Mouse (Mus musculus): ENCODE data around the gene Cit.

Gene Cit

DNA sequence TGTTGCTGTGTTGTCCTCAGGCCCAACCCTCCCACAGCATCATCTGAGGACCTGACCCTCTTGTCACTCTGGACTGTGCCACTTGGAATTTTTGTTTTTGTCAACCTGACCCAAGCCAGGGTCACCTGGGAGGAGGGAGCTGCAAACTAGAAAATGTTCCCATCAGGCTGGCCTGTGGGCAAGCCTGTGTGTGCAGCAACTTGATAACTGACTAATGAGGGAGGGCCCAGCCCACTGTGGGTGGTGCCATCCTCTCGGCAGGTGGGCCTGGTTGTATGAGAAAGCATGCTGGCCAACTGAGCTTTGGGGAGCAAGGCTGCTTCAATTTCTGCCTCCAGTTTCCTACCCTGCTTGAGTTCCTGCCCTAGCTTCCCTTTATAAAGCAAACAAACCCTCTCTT, 113.3 kb downstream of the Cit start:
- DNase-seq (ENCODE audit: low read depth, low spot score), result no peak

DNA sequence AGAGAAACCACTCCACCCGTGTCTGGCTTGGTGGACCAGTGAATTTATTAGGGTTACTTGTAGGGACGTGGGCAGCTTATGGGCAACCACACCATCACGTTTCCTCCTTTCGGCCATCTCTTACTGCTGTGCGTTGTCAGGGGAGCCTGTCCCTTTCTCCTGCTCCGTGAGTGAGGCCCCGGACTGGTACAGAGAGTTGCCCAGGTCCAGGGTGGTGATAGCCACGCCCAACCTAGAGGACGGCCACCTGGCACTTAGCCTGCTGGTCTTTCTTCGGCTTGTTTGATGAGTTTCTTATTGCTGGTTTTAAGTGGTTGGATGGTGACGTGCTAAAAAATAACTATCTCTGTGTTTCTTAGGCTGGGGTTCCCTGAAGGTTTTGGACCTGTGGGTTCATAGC, 113.7 kb downstream of the Cit start:
- DNase-seq (ENCODE audit: low read depth, low spot score), result no peak

DNA sequence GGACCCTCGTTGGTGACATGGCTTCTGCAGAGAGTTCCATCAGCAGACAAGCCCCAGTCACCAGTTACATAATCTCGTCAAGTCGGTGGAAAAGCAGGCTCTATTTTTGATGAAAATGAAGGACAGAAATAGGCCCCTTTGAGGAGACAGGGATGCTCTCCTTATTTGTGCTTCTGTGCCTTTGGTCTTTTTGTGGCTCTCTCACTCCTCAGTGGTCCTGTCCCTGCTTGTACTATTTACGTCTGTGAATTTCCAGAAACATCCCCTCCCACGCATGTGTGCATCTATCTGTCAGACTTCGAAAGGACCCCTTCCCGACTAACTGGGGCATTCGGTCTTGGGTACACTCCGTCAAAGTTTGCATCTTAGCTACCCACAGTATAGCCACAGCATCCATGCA, 116.7 kb downstream of the Cit start:
- no peak for DNase-seq (ENCODE audit: low read depth, low spot score)

DNA sequence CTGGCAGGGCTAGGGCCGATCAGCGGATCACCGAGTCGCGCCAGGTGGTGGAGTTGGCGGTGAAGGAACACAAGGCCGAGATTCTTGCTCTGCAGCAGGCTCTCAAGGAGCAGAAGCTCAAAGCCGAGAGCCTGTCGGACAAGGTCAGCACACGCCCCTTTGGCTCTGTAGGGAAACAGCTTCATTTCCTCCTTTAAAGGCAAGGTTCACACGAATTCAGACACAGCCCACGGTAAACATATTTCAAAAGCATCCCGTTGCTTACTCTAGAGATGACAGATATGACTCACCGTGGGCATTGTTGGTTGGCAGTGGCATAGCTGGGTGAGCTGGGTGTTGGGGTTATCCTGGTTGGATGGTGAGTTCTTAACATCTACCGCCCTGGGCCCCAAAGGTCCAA, 126.2 kb downstream of the Cit start:
- peak; percentile 4 for DNase-seq (ENCODE audit: low read depth, low spot score)

DNA sequence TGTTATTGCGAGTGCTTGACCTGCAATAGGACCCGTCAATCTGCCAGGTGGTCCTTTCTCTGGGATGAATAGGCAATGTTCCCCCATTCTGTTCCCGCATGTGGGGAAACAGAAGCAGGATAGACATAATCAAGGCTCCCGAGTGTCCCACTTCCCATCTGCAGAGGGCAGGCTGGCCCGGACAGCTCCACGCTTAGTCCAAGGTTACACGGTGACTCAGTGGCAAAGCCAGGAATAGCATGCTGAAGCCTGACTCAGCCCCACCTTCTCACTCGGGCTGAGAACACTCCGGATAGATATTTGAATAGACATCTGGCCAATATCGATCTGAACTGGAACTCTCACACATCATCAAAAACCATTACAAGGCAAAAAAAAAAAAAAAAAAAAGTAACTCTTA, 130.6 kb downstream of the Cit start:
- peak; percentile 32 for DNase-seq (ENCODE audit: low read depth, low spot score)

DNA sequence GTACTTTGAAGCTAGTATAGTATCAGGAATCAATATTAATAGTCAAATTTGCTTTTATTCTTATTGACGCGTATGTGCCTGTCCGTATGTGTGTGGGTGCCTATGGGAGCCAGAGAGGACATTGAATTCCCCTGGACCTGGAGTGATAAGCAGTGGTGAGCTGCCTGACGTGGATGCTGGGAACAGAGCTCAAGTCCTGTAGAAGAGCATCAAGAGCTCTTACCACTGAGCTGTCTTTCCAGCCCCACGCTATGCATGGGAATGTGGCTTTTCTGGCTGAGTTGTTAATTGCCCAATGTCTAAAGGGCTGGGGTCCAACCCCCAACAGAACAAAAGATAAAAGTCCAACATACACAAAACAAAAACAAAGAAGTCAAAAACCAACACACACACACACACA, 131.4 kb downstream of the Cit start:
- no peak for DNase-seq (ENCODE audit: low read depth, low spot score)

DNA sequence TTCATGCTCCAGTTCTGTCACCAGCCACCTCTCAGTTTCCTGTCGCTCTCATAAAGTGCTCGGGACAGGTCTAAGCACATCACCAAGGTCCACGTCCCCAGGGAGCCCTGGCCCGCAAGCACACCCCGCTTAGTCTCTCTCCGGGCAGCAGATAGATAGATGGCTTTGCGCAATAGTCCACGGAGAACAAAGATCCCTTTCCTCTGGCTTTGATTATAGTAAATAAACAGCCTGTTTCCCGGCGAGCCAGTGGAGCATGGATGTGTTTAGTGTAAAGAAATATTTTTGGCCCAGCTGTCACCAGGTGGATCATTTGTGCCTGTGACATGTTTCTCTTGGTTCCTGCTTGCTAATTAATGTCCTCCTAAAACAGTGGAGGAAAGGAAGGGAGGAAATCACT, 132.2 kb downstream of the Cit start:
- DNase-seq (ENCODE audit: low read depth, low spot score), result no peak

DNA sequence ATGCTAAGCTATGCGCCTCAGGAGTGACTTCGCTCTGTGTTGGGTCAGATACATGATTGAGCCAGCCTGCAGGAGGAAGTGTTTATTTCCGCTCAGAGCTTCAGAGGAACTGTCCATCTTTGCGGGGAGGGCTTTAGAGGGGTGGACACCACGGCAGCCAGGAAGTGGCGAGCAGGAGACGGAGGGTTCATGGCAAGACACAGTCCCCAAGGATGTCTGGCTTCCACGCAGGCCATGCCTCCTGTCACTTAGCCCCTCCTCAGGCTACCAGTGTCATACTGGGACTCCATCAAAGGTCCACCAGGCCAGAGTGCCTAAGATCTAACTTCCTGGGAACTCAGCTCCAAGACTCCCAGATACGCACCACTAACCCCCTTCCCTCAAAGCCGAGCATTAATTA, 132.7 kb downstream of the Cit start:
- DNase-seq (ENCODE audit: low read depth, low spot score), result no peak

DNA sequence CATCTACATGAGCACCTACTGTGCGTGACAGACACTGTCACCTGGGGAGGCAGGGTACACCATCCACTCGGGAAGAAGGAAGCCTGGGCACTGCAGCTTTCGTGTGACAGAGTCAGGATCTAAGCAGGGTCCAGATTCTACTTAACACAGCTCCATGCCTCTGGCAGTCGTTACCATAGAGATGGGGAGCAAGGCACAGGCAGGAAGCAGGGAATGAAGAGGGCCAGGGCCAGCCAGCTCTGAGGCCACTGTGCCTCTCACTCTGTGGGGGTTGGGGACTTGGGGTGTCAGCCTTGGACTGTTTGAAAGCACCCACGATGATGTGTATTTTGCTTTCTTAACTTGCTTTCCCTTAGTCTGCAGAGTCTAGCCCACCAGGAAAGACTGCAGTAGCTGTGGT, 133.2 kb downstream of the Cit start:
- no peak for DNase-seq (ENCODE audit: low read depth, low spot score)

DNA sequence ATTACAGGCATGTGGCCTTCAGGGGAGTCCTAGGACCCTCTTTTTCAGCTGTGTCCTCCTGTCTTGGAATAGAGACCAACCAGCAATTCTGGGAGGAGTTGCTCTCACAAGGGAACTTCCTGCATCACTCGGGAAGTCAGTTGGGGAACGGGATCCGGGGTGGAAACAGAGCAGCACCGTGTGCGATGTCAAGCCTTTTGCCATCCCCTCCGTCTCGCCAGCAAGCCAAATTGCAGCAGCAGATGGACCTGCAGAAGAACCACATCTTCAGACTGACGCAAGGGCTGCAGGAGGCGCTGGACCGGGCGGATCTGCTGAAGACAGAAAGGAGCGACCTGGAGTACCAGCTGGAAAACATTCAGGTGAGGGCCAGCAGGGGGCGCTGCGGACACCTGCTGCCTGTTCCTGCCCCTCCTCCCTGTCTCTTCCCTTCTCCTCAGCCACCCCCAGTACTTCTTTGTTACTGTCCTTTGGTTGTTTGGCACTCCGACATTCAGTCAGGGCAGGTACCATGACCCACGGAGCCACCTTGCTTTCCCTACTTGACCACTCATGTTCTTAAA, 134.1 kb downstream of the Cit start:
- DNase-seq (ENCODE audit: low read depth, low spot score), result peak; percentile 41

DNA sequence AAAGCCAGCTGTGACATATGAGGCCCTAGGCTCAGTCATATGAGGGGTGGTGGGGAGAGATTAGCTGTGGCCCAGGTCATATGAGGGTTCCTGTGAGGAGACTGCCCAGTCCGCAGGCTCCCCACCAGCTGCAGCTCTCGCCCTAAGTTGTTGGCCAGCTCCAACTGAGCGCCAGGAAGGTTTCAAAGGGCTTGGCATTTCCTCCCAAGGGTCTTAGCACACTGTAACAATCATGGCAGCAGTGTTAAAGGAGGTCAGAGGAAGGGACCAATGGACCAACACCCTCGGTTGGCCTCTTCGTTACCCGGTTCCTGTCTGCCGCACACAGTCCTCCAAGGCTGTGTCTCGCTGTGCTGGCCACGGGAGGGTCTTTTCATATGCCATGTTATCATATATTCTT, 135.5 kb downstream of the Cit start:
- DNase-seq (ENCODE audit: low read depth, low spot score), result no peak

DNA sequence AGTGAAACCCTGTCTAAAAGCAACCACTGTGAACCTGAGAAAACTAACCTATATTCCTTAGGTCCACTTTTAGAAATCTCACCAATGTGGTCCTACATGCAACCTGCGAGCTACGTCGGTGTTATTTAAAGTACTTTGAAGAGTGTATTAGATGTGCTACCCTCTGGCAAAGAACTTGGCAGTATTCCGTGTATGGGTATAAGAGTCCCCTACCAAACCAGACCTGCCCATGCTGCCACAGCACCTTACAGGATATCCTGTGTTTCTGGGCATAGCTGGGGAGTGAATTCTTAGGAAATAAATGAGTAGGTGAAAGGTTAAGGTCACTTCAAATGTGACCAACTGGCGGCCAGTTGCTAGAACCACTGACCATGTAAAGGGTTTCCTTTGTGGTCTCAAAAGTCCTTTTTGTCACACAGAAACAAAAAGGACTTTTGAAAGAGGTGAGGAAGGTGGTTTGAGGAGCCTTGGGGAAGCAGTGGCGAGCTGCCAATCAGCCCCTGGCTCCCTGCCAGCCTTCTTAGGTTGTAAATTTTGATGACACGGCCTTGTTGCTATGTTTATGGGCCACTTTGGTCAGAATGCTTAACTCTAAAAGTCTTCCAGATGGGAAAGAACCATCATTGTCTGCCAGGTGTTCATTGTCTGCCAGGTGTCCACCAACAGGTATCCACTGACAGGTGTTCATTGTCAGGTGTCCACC, 137.7 kb downstream of the Cit start:
- peak; percentile 57 for DNase-seq (ENCODE audit: low read depth, low spot score)

DNA sequence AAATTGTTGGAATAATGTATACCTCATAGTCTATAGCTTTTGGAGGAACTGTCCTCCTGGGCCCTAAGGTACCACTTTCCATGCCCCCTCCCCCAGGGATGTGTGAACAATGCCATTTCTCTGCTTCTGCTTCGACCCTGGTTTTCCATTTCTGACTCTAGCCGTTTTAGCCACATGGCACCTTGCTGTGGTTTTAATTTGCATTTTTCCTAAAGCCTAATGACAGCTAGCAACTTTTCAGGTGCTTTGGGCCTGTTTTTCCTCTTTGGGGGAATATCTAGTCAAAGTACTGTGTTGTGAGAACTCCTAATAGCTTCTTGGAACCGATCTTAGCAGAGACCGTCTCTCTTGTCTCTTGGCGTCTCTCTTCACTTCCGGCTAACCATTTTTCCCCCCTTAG, 139.3 kb downstream of the Cit start:
- no peak for DNase-seq (ENCODE audit: low read depth, low spot score)

DNA sequence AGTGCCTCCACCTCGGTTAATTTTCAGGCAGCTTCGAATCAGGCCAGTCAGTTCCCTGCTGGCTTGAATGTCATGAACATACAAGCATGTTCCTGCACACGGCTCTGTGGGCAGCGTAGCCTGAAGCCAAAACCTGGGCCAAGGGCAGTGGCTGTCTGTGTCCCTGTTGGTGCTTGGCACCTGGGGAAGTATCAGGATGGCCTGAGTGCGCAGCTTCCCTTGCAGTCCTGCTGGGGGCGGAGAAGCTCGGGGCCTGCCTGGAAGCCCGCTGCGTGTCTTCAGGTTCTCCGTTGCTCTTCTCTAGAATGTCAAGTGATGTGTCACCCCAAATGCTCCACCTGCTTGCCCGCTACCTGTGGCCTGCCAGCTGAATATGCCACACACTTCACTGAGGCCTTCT, 140.0 kb downstream of the Cit start:
- no peak for DNase-seq (ENCODE audit: low read depth, low spot score)

DNA sequence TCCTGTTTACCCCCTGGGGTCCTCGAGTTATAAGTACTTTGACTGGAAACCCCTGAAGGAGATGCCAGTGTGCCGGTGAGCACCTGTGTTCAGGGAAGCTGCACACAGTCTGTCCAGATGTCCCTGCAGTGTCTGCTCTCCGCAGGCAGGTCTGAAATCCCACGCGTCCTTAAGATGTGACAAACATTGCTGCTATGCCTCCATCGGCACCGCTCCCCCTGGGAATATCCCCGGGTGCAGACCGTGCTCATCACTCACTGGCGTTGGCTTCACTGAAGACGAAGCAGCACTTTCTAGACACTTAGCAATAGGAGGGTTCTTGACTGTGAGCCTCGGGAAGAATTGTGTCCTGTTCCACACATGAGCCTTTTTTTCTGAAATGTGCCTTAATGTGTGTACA, 142.2 kb downstream of the Cit start:
- no peak for DNase-seq (ENCODE audit: low read depth, low spot score)

DNA sequence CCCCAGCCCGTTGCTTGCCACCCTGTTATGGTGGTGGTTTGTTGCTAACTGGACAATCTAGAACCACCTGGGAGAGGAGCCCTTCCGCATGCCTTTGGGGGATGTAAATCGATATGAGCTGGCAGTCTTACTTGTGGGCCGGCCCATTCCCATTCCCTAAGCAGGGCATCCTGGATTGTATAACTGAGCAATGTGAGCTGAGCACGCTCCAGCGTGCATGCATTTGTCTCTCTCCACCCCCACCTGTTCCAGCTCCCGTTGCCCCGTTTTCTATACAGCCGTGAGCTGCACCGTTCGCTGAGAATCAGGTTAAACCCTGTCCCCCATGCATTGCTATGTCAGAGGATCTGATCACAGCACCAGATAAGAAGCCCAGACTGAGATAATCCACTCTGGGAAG, 146.6 kb downstream of the Cit start:
- no peak for DNase-seq (ENCODE audit: low read depth, low spot score)

DNA sequence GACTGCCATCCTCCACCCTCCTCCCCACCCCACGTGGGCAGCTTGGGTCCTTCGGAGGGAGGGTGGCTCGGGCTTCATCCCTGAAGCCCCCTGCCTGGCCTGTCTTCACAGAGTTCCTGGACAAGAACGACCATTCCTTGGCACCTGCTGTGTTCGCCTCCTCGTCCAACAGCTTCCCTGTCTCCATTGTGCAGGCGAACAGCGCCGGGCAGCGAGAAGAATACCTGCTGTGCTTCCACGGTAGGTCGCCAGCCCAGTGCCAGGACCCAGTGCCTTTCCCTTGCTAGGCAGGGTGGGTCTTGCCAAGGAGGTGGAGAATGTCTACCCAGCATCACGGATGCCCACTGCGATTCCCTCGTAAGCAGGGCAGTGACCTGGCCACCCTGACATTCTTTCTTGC, 149.0 kb downstream of the Cit start:
- DNase-seq (ENCODE audit: low read depth, low spot score), result no peak

DNA sequence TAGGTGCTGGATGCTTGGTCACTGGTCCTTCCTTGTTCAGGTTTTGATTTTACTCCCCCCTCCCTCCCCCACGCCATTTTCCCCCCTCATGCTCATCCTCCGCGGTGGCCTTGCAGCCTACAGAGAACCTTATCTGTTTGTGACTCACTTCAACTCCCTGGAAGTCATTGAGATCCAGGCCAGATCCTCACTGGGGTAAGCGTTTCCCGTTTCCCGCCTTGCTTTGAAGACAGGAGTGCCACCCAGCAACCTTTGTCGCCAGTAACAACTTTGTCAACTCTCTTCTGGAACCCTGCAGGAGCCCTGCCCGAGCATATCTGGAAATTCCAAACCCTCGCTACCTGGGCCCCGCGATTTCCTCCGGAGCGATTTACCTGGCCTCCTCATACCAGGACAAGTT, 152.3 kb downstream of the Cit start:
- DNase-seq (ENCODE audit: low read depth, low spot score), result no peak

DNA sequence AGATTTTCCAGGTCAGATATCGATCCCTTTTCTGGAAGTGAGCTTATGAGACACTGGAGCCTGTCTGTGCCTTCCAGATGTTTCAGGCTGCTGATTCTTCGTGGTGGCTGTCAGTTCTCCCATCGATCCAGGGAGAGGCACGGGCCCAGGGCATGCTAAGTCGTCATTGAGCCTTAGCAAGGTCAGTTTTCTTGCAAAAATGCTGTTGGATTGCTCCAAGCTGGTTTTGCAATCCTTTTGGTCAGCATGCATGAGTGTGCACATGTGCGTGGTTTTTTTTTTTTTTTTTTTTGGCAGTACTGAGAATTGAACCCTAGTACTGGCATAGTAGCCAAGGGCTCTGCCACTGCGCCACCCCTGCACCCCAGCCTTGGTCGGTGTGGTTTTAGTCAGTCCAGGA, 158.1 kb downstream of the Cit start:
- no peak for DNase-seq (ENCODE audit: low read depth, low spot score)

DNA sequence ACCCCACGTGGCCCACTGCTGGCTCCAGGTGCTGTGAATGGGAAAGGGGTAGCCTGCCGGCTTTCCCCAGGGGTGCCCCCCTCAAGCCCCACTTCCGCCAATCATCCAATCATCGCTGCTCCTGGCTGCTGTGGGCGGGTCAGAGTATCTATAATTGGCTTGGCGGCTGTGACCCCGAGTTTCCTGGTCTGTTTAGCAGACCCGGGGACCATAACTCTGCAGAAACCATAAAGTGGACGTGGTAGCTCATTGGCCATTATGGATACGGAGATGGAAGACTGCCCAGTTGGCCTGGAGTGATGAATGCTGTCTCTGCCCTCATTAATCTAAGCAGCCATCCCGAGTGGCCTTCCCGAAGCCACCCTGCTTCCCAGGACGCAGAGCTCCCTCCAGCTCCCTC, 158.7 kb downstream of the Cit start:
- DNase-seq (ENCODE audit: low read depth, low spot score), result no peak

DNA sequence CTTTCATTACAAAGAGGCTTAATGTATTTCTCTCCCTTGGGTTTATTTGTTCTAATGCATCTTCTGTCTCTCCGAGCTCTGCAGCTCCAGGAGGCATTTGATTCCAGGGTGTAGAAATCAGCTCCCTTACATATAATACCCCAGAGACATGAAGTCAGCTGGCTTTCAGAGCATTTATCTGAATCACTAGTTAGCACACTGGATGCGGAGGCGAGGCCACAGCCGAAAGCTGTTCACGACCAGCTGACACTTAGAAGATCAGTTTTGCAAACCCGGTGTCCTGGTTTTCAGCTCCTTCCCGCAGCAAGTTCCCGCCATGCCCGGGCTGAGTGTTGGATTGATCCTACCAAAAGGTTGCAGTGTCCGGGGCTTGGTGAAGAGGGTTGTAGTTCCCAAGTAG, 159.2 kb downstream of the Cit start:
- DNase-seq (ENCODE audit: low read depth, low spot score), result no peak

DNA sequence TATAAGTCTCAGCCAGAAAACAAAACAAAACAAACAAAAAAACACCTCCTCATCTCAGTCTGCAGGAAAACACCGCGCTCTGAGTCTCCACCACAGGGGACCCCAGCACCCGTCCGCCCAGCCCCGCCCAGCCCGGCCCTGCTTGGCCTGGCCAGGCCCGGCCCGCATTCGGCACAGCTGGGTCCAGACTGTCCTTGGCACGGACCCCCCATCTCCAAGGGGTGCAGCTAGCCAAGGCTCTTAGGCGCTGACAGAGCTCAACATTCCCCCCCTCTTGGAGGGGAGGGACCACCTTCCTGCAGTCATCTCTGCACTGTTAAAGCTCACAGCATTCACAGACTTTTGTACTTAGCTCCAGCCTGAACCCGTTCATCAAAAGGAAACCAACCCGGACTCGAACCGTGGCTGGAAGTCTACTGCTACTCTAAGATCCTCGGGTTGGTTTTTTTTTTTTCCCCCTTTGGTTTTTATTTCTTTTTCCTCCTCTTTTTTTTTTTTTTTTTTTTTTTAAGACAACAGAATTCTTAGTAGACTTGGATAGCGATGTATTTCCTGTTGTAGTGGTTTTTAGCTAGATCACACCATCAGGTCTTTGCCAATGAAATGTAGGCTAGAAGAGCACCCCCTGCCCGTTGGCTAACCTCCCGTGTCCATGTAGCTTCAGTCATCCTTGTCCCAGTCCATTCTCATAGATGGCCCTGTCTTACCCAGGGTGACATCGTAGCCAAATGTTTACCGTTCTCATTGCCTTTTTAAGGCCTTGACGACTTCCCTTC, 161.4 kb downstream of the Cit start:
- no peak for DNase-seq (ENCODE audit: low read depth, low spot score)

DNA sequence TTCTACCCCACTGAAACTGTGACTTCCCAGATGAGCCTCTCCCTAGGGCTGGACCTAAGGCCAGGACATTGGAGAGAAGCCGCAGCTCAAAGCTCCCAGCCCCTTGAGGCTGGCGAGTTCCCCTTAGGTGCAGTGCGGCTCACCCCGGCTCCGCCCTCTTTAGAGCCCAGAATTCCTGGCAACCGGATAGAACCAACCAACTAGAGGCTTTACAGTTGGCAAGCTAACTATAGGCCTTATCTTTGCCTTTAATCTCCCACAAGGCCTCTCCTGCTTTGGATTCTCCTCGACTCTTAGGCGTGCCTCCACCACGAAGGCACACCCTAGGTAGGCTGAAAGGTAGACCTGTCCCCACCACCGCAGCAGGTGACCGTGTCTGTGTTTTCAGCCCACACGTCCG, 162.6 kb downstream of the Cit start:
- no peak for DNase-seq (ENCODE audit: low read depth, low spot score)
